Mouse (Mus musculus): ENCODE measurements around the gene Top2a.

DNA sequence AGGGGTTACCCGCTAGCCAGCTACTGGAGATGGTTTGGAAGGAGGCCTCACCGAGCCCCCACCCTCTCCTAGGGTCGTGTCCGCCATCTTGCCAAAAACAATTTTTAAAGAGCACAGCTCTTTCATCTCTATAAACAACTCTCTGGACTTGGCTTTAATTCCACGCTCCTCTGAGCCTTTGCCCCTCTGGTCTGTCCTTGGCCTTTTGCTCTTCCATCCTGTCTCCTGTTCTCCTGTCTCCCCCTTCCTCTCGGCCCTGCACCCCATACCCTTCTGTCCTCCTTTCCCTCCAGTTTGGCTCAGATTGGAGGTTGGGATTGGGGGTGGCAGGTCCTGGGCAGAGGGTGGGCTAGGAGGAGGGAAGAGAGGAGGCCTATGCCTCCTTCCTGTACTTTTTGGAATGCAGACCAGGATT, 59.8 kb downstream of the Top2a start:
- no peak for TF ChIP-seq GATA1 (IDR thresholded peaks at IDR 0.05; ENCODE audit: low read length)
- no peak for TF ChIP-seq TAL1 (IDR thresholded peaks at IDR 0.05; ENCODE audit: low read length)
